Mouse (Mus musculus) neural tube, embryonic 12.5 days (tissue): Measurements from ENCODE around the gene Golt1a. TPM values are rescaled to one million over a fixed set of nuclear protein-coding genes. Genes with fewer than 3 reads are reported as not detected.

Experiments
- ATAC-seq: fragments of 200-750 bp; cut with Nextera tagmentation; 2 replicates; pipeline ENCODE4 v1.8.0; 2017; ENCODE audit warnings: low read depth, mild to moderate bottlenecking, moderate TSS enrichment, moderate library complexity; ENCODE audit not compliant: low FRiP score
- H3K27ac ChIP-seq: fragments of 300-500 bp; sonication (generic); 2 replicates; pipeline ENCODE4 v1.5.1; 2016
- H3K27me3 ChIP-seq: fragments of 300-500 bp; sonication (generic); replicated peaks from 2 replicates; pipeline ENCODE4 v1.6.1; 2016; ENCODE audit warnings: mild to moderate bottlenecking
- H3K36me3 ChIP-seq: fragments of 300-500 bp; sonication (generic); 2 replicates; pipeline ENCODE4 v1.6.1; 2016; ENCODE audit warnings: mild to moderate bottlenecking
- H3K4me1 ChIP-seq: fragments of 300-500 bp; sonication (generic); 2 replicates; pipeline ENCODE4 v1.6.1; 2016
- H3K4me2 ChIP-seq: fragments of 300-500 bp; sonication (generic); replicated peaks from 2 replicates; pipeline ENCODE4 v1.6.1; 2016; ENCODE audit warnings: mild to moderate bottlenecking
- H3K4me3 ChIP-seq: fragments of 300-500 bp; sonication (generic); 2 replicates; pipeline ENCODE4 v1.5.1; 2016
- H3K9ac ChIP-seq: fragments of 300-500 bp; sonication (generic); 2 replicates; pipeline ENCODE4 v1.6.1; 2016; ENCODE audit warnings: mild to moderate bottlenecking
- H3K9me3 ChIP-seq: fragments of 300-500 bp; sonication (generic); 2 replicates; pipeline ENCODE4 v1.6.1; 2016; ENCODE audit warnings: mild to moderate bottlenecking
- WGBS: fragments of 180-500 bp; shearing (Covaris S2); methylation state at CpG from one replicate; pipeline ENCODE4 v1.1.7; 2016; 5-methylcytosine and 5-hydroxymethylcytosine counted together
- polyA plus RNA-seq: library from polyadenylated mRNA; unstranded; fragments of >200 nt; fragmentation: Nextera tagmentation; extraction: Ambion mirVana; gene quantifications from 2 replicates; pipeline ENCODE4 v1.2.1, GENCODE M21; 2016

Golt1a gene
- polyA plus RNA-seq, 1 experiment from 2014 or later: not detected

GRCm38 (mm10) chr1:133371431-133371830, 61.8 kb downstream of the Golt1a start:
- no peaks in the 10 kb centered on the region for H3K9me3 ChIP-seq
- 78% methylated on average over 6 of the region's 6 CpGs for WGBS
- H3K9ac ChIP-seq: no peak overlapping the region
- no peaks in the 10 kb centered on the region for H3K36me3 ChIP-seq
- no peak for ATAC-seq
- H3K4me2 ChIP-seq: no peak overlapping the region
- no peak overlapping the region for H3K27ac ChIP-seq
- H3K27me3 ChIP-seq: no peaks in the 10 kb centered on the region
- peaks cover 29% of the 10 kb centered on the region for H3K4me1 ChIP-seq
- no peak overlapping the region for H3K4me3 ChIP-seq

- Histone ChIP-seq H3K27ac (no peak overlapping the region), H3K4me3 (no peak overlapping the region)
Measured at GRCm38 (mm10) chr1:133372113-133372512, 62.5 kb downstream of the Golt1a start.

More at GRCm38 (mm10) chr1:133372113-133372512, 62.5 kb downstream of the Golt1a start:
- peaks cover 29% of the 10 kb centered on the region for H3K4me1 ChIP-seq
- H3K9ac ChIP-seq: no peak overlapping the region
- WGBS: 57% methylated on average over 8 of the region's 8 CpGs
- no peak overlapping the region for H3K4me2 ChIP-seq
- ATAC-seq: no peak; the same call in 1 of the 2 replicates
- H3K9me3 ChIP-seq: no peaks in the 10 kb centered on the region
- H3K27me3 ChIP-seq: no peaks in the 10 kb centered on the region
- no peaks in the 10 kb centered on the region for H3K36me3 ChIP-seq

Other genes starting within 250 kb of the Golt1a start
- 43.3 and 45.8 TPM in 2 replicates for gene Ppp1r15b, start 178.7 kb upstream of the Golt1a start, polyA plus RNA-seq
- gene Plekha6, start 145.6 kb upstream of the Golt1a start, polyA plus RNA-seq: 28.4 and 29.4 TPM in 2 replicates
- gene Kiss1, start 12.1 kb downstream of the Golt1a start, polyA plus RNA-seq: not detected in 2 replicates
- gene Ren1, start 40.7 kb downstream of the Golt1a start, polyA plus RNA-seq: 0.11 and 0.20 TPM in 2 replicates
- gene Etnk2, start 53.8 kb downstream of the Golt1a start, polyA plus RNA-seq: 5.6 TPM in 2 replicates
- 14.2 and 14.8 TPM in 2 replicates for gene Sox13, start 114.6 kb downstream of the Golt1a start, polyA plus RNA-seq